Mouse (Mus musculus): ENCODE results near the gene Gas2l2. TPM values are rescaled to one million over a fixed set of nuclear protein-coding genes. Genes with fewer than 3 reads are reported as not detected.

Gene Gas2l2
- total RNA-seq, 2 experiments from 2014 or later: not detected

DNA sequence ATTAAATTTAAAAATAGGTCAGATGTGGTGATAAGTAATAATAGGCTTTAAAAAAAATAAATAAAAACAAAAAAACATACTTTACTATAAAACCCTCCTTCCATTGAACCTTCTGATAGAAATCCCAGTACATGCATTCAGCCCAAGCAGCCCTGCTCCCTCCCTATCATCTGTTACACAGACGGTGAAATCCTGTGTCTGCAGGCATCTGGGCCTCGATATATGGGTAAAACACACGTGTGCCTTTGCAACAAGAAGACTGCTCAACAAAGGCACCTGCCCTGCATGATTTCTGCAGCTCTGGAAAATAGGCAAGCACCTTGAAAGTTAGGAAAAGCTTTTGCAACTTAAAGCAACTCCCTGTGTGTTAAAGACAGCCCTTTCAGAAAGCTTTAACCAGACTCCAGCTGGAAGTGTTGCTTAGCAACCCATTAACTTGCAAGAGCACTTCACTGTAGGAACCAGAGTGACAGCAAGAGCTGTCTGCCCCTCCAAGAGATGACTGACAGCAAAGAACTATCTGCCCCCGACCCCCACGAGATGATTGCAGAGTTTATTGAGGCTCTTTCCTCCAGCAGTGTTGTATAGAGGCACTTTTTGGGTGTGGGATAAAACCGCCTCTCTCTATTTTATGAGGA lies 34.3 kb downstream of the Gas2l2 start:
- no peak for DNase-seq

- peak; percentile 59 to 62 for DNase-seq
Observed at GRCm38 (mm10) chr11:83393062-83393461, 36.2 kb downstream of the Gas2l2 start.

GRCm38 (mm10) chr11:83383532-83383887 lies 45.7 kb downstream of the Gas2l2 start:
- DNase-seq: no peak

DNA sequence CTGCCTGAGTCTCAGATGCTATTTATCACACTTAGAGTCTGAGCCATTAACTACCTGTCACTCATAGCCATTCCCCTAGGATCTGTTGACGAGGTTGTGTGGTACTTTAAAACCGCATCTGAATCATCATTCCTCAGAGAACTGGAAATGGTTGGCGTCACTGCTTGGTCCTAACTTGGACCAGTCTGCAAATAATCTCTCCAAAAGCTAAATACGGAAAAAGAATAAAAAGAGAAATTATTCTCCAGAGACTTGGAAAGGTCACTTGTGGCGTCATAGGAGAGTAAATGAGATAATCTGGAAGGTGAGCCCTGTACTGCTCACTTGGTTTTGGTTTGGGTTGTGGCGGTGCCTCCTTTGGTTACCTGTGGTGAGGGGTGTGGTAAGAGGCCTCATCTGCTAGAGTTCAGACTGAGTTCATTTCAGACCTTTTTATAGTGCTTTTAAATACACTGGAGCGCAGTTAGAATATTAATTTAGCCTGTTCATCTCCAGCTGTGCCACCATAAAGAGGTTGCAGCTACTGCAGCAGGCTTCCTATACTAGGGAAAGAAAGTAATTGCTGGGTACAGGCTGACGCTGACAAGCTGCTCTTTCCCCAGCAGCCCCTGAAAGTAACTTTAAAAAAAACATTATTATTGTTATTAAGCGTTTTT lies 46.3 kb downstream of the Gas2l2 start:
- no peak for DNase-seq

DNA sequence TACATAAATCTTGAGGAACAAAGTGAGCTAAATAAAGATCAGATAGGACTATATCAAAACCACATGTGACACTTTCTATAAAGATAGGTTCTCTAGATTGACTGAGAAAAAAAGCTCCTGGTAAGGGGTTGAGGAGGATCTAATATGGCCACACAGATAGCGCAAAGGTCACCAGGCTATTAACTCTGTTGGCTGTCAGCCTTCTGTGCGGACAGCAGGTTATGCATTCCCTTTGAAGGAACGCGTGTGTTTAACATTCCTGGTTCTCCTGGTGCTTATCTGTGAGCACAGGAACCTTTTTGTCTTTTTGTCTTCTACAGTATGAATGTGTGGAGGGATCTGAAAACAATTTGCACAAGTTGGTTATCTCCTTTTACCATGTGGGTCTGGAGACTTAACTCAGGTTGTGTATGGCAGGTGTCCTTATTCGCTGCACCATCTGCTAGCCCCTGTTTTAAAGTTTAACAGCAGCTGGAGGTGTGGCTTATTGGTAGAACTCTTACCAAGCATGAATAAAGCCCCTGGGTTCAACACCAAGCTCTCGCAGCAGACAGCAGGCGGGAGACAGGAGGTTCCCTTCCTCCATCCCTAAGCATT lies 49.4 kb downstream of the Gas2l2 start:
- no peak for DNase-seq

Other genes starting within 250 kb of the Gas2l2 start
- gene Slfn3, start 238.1 kb downstream of the Gas2l2 start, total RNA-seq (2021): 1 to 10 TPM; 2.0 to 2.1 TPM
- gene Slfn14, start 142.7 kb downstream of the Gas2l2 start, total RNA-seq (2021): not detected
- 10 to 100 TPM; 46.7 to 47.2 TPM for gene Ap2b1, start 130.4 kb downstream of the Gas2l2 start, total RNA-seq (2021)
- gene Pex12, start 126.9 kb downstream of the Gas2l2 start, total RNA-seq (2021): 10 to 100 TPM in 1 of 2 experiments, 1 to 10 TPM in 1; 7.0 to 14.9 TPM
- 10 to 100 TPM; 74.9 to 78.3 TPM for gene Rasl10b, start 20.3 kb downstream of the Gas2l2 start, total RNA-seq (2021)
- not detected for gene 1700020L24Rik, start 8.2 kb upstream of the Gas2l2 start, total RNA-seq (2021)
- gene Mmp28, start 33.6 kb upstream of the Gas2l2 start, total RNA-seq (2021): 1 to 10 TPM; 3.0 to 4.7 TPM
- 10 to 100 TPM; 34.2 to 41.5 TPM for gene Taf15, start 43.6 kb upstream of the Gas2l2 start, total RNA-seq (2021)
- gene Heatr9, start 92.7 kb upstream of the Gas2l2 start, total RNA-seq (2021): under 1 TPM in 1 of 2 experiments, not detected in 1; 0.26 TPM
- gene Ccl5, start 101.1 kb upstream of the Gas2l2 start, total RNA-seq (2021): 10 to 100 TPM in 1 of 2 experiments, 1 to 10 TPM in 1; 2.6 to 10.5 TPM
- gene Ccl9, start 149.2 kb upstream of the Gas2l2 start, total RNA-seq (2021): 1 to 10 TPM; 5.6 to 8.7 TPM
- 10 to 100 TPM; 11.8 to 13.3 TPM for gene Ccl6, start 163.6 kb upstream of the Gas2l2 start, total RNA-seq (2021)
- not detected for gene Rpl9-ps1, start 216.2 kb upstream of the Gas2l2 start, total RNA-seq (2021)
- not detected for gene Ccl3, start 219.9 kb upstream of the Gas2l2 start, total RNA-seq (2021)
- gene Ccl4, start 233.1 kb upstream of the Gas2l2 start, total RNA-seq (2021): not detected

All from heart, adult 18-20 months (tissue).